Mouse (Mus musculus) MEL-GATA-1-ER (cell line): ENCODE data around the gene Unc80.
"Not testable (repeated sequence)": the region's sequence is repeated elsewhere in the genome, so short reads cannot be mapped to it uniquely, and the experiment has no call there.

Source experiments
- DNase-seq: peaks from one replicate; pipeline ENCODE4 v3.0.0-alpha.2; 2012; ENCODE audit warnings: low read depth; ENCODE audit errors: extremely low read depth

Unc80 gene

GRCm38 (mm10) chr1:66617188-66617587 lies 149.0 kb downstream of the Unc80 start:
- no peak for DNase-seq

- DNase-seq: no peak
Observed at GRCm38 (mm10) chr1:66638177-66638576, 170.0 kb downstream of the Unc80 start.

GRCm38 (mm10) chr1:66646894-66647293 lies 178.7 kb downstream of the Unc80 start:
- DNase-seq: no peak

- DNase-seq: no peak
Observed at GRCm38 (mm10) chr1:66649568-66649967, 181.4 kb downstream of the Unc80 start.

- DNase-seq: peak; percentile 3
Observed at GRCm38 (mm10) chr1:66650006-66650405, 181.8 kb downstream of the Unc80 start.

- DNase-seq: no peak
Observed at GRCm38 (mm10) chr1:66655119-66655746, 187.1 kb downstream of the Unc80 start.

- peak; percentile 20 for DNase-seq
Observed at GRCm38 (mm10) chr1:66655747-66656119, 187.6 kb downstream of the Unc80 start.

- no peak for DNase-seq
Observed at GRCm38 (mm10) chr1:66671475-66671874, 203.3 kb downstream of the Unc80 start.

GRCm38 (mm10) chr1:66672812-66673211 lies 204.6 kb downstream of the Unc80 start:
- DNase-seq: no peak

- DNase-seq: no peak
Observed at GRCm38 (mm10) chr1:66677928-66678327, 209.8 kb downstream of the Unc80 start.

GRCm38 (mm10) chr1:66678662-66679061 lies 210.5 kb downstream of the Unc80 start:
- no peak for DNase-seq

GRCm38 (mm10) chr1:66682974-66683373 lies 214.8 kb downstream of the Unc80 start:
- no peak for DNase-seq

- no peak for DNase-seq
Observed at GRCm38 (mm10) chr1:66691772-66692171, 223.6 kb downstream of the Unc80 start.

GRCm38 (mm10) chr1:66692308-66692707 lies 224.1 kb downstream of the Unc80 start:
- DNase-seq: no peak

- DNase-seq: no peak
Observed at GRCm38 (mm10) chr1:66692780-66693392, 224.7 kb downstream of the Unc80 start.

GRCm38 (mm10) chr1:66694266-66694665 lies 226.1 kb downstream of the Unc80 start:
- no peak for DNase-seq

GRCm38 (mm10) chr1:66695296-66695695 lies 227.1 kb downstream of the Unc80 start:
- DNase-seq: no peak

- DNase-seq: not testable (repeated sequence)
Observed at GRCm38 (mm10) chr1:66699630-66700029, 231.5 kb downstream of the Unc80 start.

- DNase-seq: no peak
Observed at GRCm38 (mm10) chr1:66700149-66700692, 232.1 kb downstream of the Unc80 start.

- DNase-seq: peak; percentile 73
Observed at GRCm38 (mm10) chr1:66700693-66701575, 232.8 kb downstream of the Unc80 start, which contains the start of gene Rpe. Rpe (plus strand) TSS chr1:66700831.

- DNase-seq: no peak
Observed at GRCm38 (mm10) chr1:66701576-66701940, 233.4 kb downstream of the Unc80 start.
